Mouse (Mus musculus) liver, embryonic 15.5 days (tissue): Measurements from ENCODE around the gene Dll3. TPM values are rescaled to one million over a fixed set of nuclear protein-coding genes. Genes with fewer than 3 reads are reported as not detected.

Experiments used
- ATAC-seq: fragments of 200-750 bp; cut with Nextera tagmentation; 2 replicates; pipeline ENCODE4 v1.8.0; 2017; ENCODE audit warnings: moderate number of reproducible peaks, mild to moderate bottlenecking, moderate library complexity; ENCODE audit not compliant: insufficient read depth
- H3K27ac ChIP-seq: fragments of 300-500 bp; sonication (generic); replicated peaks from 2 replicates; pipeline ENCODE4 v1.5.1; 2015; ENCODE audit warnings: mild to moderate bottlenecking, inconsistent platforms
- H3K27me3 ChIP-seq: fragments of 300-500 bp; sonication (generic); 2 replicates; pipeline ENCODE4 v1.6.1; 2015; ENCODE audit warnings: mild to moderate bottlenecking, inconsistent platforms
- H3K36me3 ChIP-seq: fragments of 300-500 bp; sonication (generic); replicated peaks from 2 replicates; pipeline ENCODE4 v1.6.1; 2015; ENCODE audit warnings: moderate library complexity, mild to moderate bottlenecking, inconsistent platforms
- H3K4me1 ChIP-seq: fragments of 300-500 bp; sonication (generic); replicated peaks from 2 replicates; pipeline ENCODE4 v1.6.1; 2015; ENCODE audit warnings: inconsistent platforms
- H3K4me2 ChIP-seq: fragments of 300-500 bp; sonication (generic); 2 replicates; pipeline ENCODE4 v1.6.1; 2015; ENCODE audit warnings: moderate library complexity, mild to moderate bottlenecking, inconsistent platforms
- H3K4me3 ChIP-seq: fragments of 300-500 bp; sonication (generic); replicated peaks from 2 replicates; pipeline ENCODE4 v1.5.1; 2015; ENCODE audit warnings: mild to moderate bottlenecking, inconsistent platforms
- H3K9ac ChIP-seq: fragments of 300-500 bp; sonication (generic); 2 replicates; pipeline ENCODE4 v1.6.1; 2015; ENCODE audit warnings: moderate library complexity, mild to moderate bottlenecking, inconsistent platforms
- H3K9me3 ChIP-seq: fragments of 300-500 bp; sonication (generic); replicated peaks from 2 replicates; pipeline ENCODE4 v1.6.1; 2016; ENCODE audit warnings: inconsistent platforms
- WGBS: fragments of 180-500 bp; shearing (Covaris S2); methylation state at CpG from one replicate; pipeline ENCODE4 v1.1.7; 2015; ENCODE audit warnings: mixed read lengths; ENCODE audit not compliant: insufficient replicate concordance; 5-methylcytosine and 5-hydroxymethylcytosine counted together
- polyA plus RNA-seq: library from polyadenylated mRNA; unstranded; fragments of >200 nt; fragmentation: Nextera tagmentation; extraction: Ambion mirVana; gene quantifications from 2 replicates; pipeline ENCODE4 v1.2.1, GENCODE M21; 2015

Dll3 gene
- polyA plus RNA-seq, 1 experiment from 2014 or later, result not detected

DNA sequence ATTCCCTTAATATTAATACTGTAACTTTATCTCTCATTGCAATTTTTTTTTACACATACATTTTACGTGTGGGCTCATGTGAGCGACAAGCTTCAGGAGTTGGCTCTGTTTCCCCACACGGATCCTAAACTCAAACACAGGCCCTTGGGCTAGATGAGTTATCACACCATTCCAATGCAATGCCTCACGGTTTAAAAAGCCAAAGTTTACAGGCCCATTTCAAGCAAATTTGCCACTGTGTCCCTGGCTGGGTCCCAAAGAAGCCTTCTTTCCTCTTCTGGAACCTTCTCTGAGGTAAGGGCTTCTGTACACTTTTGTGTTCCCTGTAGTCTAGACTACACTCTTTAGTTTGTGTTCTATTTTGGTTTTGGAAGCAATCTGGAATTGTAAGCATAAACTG, 32.5 kb upstream of the Dll3 start:
- no peak overlapping the region for H3K4me3 ChIP-seq
- peaks cover 57% of the 10 kb centered on the region for H3K36me3 ChIP-seq

DNA sequence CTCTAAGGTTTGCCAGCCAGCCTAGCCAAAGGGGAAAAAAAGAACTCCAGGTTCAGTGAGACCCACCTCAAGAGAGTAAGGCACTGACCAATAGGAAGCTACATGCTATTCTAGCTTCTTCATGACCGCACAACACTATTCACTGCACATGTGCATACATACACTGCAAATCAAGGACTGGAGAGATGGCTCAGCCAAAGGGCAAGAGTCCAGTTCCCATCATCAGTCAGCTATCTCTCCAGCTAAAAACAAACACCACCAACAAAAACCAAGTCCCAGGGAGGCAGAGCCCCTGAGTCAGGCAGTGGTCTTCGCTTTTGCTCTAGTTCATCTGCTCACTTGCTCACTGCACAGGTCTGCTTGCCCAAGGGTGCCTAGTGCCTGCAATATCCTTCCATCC, 26.2 kb upstream of the Dll3 start:
- no peak overlapping the region for H3K4me3 ChIP-seq
- no peak overlapping the region for H3K27ac ChIP-seq
- H3K27me3 ChIP-seq, result no peaks in the 10 kb centered on the region
- H3K9ac ChIP-seq, result no peak overlapping the region
- peaks cover 3% of the 10 kb centered on the region; the same call in 1 of the 2 replicates for H3K4me1 ChIP-seq
- ATAC-seq, result no peak
- no peak overlapping the region for H3K4me2 ChIP-seq
- H3K36me3 ChIP-seq, result peaks cover 97% of the 10 kb centered on the region
- 81% methylated on average over 2 of the region's 2 CpGs for WGBS
- no peaks in the 10 kb centered on the region for H3K9me3 ChIP-seq

More for the DNA sequence above, 32.5 kb upstream of the Dll3 start:
- WGBS, result 73% methylated on average over 4 of the region's 4 CpGs
- no peak overlapping the region for H3K27ac ChIP-seq
- no peak overlapping the region for H3K4me2 ChIP-seq
- no peak for ATAC-seq
- no peak overlapping the region for H3K9ac ChIP-seq
- no peaks in the 10 kb centered on the region for H3K9me3 ChIP-seq
- peaks cover 32% of the 10 kb centered on the region for H3K4me1 ChIP-seq
- no peaks in the 10 kb centered on the region for H3K27me3 ChIP-seq

DNA sequence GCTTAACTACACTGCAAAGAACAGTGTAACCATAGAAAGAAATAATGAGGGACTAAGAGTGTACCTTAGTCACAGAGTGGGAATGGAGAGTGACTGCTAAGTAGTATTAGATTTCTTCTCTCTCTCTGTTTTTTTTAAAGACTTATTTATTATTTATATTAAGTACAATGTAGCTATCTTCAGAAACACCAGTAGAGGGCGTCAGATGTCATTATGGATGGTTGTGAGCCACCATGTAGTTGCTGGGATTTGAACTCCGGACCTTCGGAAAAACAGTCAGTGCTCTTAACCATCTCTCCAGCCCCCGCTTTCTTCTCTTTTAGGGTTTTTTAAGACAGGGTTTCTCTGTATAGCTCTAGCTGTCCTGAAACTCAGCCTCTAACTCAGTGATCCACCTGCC, 24.4 kb upstream of the Dll3 start:
- WGBS, result 78% methylated on average over 4 of the region's 4 CpGs
- no peak for ATAC-seq
- H3K36me3 ChIP-seq, result peaks cover 100% of the 10 kb centered on the region
- no peak overlapping the region for H3K9ac ChIP-seq
- H3K4me3 ChIP-seq, result no peak overlapping the region
- H3K4me2 ChIP-seq, result no peak overlapping the region
- H3K9me3 ChIP-seq, result no peaks in the 10 kb centered on the region
- H3K4me1 ChIP-seq, result peaks cover 3% of the 10 kb centered on the region; the same call in 1 of the 2 replicates
- H3K27me3 ChIP-seq, result no peaks in the 10 kb centered on the region
- no peak overlapping the region for H3K27ac ChIP-seq

DNA sequence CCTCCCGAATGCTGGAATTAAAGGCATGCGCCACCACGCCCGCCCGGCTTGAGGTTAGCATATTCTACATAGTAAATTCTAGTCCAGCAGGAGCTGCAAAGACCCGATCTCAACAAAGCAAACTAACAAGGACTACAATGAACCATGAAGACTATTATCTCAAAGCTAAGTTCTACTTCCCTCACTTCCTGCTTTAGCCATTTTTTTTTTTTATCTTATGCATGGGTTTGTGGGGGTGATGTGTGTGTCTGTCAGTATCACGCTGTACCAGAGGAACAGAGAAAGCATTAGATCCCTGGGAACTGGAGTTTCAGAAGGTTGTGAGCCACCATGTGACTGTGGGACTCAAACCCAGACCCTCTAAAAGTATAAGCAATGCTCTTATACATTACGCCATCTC, 23.3 kb upstream of the Dll3 start:
- Histone ChIP-seq H3K4me2 (no peak overlapping the region), H3K27ac (no peak overlapping the region), H3K9me3 (no peaks in the 10 kb centered on the region), H3K9ac (no peak overlapping the region), H3K27me3 (no peaks in the 10 kb centered on the region), H3K4me1 (peaks cover 3% of the 10 kb centered on the region; the same call in 1 of the 2 replicates), H3K4me3 (no peak overlapping the region), H3K36me3 (peaks cover 100% of the 10 kb centered on the region)
- ATAC-seq, result no peak
- WGBS, result 83% methylated on average over 8 of the region's 8 CpGs

DNA sequence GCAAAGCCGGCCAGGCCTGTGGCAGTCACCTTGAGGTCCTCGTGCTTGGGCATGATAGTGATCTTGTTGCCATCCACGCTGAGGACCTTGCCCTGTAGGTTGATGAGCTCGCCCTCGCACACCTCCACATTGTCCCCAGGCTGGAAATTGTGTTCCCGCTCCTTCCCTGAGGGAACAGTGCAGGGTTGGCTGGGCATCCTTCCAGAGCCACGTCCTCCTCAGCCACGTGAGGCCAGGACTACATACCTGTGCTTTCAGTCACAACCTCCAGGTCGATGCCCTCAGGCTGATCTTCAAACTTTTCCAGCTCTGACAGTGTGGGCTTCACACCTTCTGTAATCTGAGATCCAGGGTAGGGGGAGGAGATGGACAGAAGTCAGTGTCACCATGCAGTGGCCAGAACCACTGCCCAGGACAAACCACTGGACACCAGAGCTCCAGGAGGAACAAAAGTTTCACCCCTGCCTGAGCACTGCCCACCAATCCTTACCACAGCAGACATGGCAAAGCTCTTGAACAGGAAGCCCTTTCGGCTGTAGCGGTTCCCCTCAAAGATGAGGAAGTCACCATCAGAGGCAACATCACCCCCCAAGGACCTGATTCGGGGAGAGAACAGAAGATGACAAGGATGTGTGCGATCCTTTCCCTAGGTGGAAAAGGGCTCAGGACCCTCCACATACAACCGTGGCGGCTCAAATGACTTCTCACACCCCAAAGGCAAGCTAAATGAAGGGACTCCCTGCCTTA, 20.1 kb upstream of the Dll3 start:
- 75% methylated on average over 15 of the region's 15 CpGs for WGBS
- H3K4me3 ChIP-seq, result no peak overlapping the region
- H3K9ac ChIP-seq, result no peak overlapping the region
- no peak overlapping the region for H3K4me2 ChIP-seq
- H3K36me3 ChIP-seq, result peaks cover 100% of the 10 kb centered on the region
- no peaks in the 10 kb centered on the region for H3K27me3 ChIP-seq
- ATAC-seq, result no peak
- no peaks in the 10 kb centered on the region for H3K9me3 ChIP-seq
- H3K4me1 ChIP-seq, result no peaks in the 10 kb centered on the region
- no peak overlapping the region for H3K27ac ChIP-seq

DNA sequence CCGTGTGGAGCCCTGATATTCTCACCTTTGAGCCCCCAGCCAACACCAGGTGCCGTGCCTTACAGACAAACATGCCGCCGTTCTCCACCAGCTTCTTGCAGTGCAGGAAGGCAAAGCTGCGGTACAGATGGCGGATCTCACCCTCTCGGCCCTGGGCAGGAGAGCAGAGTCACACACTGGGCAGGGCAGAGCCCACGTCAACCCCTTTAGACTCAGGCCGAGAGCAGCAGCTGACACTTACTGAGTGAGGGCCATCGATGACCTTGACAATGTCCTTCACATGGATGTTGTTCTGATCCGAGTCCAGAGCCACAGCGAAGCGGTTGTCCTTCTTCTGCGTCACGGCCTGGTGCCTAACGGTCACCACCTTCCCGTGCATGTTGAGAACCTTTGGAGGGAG, 16.7 kb upstream of the Dll3 start:
- no peaks in the 10 kb centered on the region for H3K9me3 ChIP-seq
- H3K4me2 ChIP-seq, result no peak overlapping the region
- no peak overlapping the region for H3K4me3 ChIP-seq
- H3K27me3 ChIP-seq, result no peaks in the 10 kb centered on the region
- H3K36me3 ChIP-seq, result peaks cover 99% of the 10 kb centered on the region
- no peak for ATAC-seq
- H3K4me1 ChIP-seq, result no peaks in the 10 kb centered on the region
- H3K27ac ChIP-seq, result no peak overlapping the region
- WGBS, result 91% methylated on average over 17 of the region's 17 CpGs
- no peak overlapping the region for H3K9ac ChIP-seq

DNA sequence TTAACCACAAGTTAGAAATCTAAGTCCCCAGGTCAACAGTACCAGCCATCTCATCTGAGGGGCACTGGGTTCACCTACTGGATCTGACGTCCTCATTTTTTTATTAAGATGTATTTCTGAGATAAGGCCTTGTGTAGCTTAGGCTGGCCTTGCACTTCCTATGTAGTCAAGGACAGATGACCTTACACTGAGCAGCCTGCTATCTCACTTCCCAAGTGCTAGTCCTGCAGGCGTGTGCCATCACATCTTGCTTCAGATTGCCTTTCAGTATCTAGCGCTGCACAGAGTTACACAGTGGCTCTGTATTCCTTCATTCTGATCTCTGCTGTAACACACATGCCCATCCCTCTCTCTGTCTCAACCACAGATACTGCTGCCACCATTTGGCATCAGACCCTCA, 16.0 kb upstream of the Dll3 start:
- ATAC-seq, result no peak
- Histone ChIP-seq H3K27me3 (no peaks in the 10 kb centered on the region), H3K4me2 (no peak overlapping the region), H3K36me3 (peaks cover 92% of the 10 kb centered on the region), H3K9ac (no peak overlapping the region), H3K27ac (no peak overlapping the region), H3K9me3 (no peaks in the 10 kb centered on the region), H3K4me1 (peaks cover 1% of the 10 kb centered on the region), H3K4me3 (no peak overlapping the region)
- WGBS, result 80% methylated on average over 3 of the region's 3 CpGs

DNA sequence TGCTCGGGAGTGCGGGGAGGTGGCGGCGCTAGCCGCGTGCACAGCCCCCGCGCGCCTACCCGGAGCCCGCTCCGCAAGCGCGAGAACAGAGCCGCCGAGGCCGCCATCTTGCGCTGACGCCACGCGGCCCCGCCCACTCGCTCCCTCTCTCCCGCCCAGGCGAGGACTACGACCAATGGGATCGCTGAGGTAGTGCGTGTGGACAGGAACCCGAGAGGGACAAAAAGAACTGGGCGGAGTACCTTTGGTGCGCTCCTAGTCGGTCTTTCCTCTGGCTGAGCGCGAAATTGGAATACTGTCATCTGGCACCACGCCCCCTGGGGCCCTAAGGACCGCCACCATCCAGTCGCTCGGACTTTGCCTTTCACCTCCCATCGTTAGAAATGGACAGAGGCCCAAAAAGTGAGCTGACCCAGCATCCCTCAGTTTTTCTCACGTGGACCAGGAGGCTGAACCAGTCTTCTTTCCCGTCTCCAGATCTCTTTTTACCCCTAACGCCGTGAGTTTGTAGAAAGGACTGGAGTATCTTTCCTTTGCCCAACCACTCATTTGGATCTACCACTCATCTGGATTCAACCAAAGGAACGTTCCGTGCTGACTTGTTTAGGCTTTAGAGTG, 10.0 kb upstream of the Dll3 start, which contains the start of gene Timm50:
Timm50 (minus strand) TSS at position 147 of the 618 bp plus-strand sequence.
- H3K4me3 ChIP-seq, result peak within 1 kb of the TSS; percentile 95
- peak; percentile 97 for ATAC-seq
- H3K4me1 ChIP-seq, result peaks cover 30% of the 10 kb centered on the region
- peak within 1 kb of the TSS; percentile 94 for H3K4me2 ChIP-seq
- under 1% methylated on average over 45 of the region's 45 CpGs for WGBS
- peak within 1 kb of the TSS; percentile 71 for H3K27ac ChIP-seq
- no peaks in the 10 kb centered on the region for H3K9me3 ChIP-seq
- no peaks in the 10 kb centered on the region for H3K27me3 ChIP-seq
- H3K36me3 ChIP-seq, result peaks cover 69% of the 10 kb centered on the region
- peak within 1 kb of the TSS; percentile 90 for H3K9ac ChIP-seq

DNA sequence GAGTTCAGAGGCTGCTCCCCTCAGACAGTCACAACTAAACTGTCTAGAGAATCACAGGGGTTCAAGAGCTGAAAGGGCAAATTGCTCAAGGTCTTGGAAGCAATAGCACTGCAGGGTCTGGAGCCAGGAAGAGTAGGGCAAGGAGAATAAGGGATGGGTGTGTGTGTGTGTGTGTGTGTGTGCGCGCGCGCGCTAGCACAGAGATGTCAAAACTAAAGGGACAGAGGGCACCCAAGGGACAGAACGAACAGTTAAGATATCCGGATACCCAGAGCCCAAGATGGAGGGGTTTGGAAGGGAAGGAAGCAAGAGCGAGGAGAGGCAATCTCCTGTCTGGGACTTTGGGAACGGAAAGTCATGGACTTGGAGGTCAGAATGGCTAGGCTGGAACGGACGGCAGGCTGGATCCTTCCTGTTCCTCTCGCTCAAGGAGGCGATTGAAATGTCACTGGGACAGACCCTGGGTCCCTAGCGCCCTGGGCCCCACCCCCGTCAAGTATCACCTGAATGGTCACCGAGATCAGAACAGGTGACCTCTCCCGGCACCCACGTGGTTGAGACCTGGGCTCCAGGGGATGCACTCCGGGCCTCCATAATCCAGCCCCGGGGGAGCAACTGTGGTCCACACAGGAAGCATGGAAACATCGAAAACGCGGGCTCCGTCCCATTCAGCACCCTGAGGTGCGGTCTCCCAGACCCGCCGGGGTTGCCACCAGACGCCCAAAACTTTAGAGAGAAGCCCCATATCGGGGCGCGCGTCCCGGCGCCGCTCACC, 9.3 kb upstream of the Dll3 start:
- Histone ChIP-seq H3K4me1 (peaks cover 30% of the 10 kb centered on the region), H3K27ac (peak overlapping the region; percentile 71), H3K9me3 (no peaks in the 10 kb centered on the region), H3K4me3 (peak overlapping the region; percentile 95), H3K9ac (peak overlapping the region; percentile 90), H3K27me3 (no peaks in the 10 kb centered on the region), H3K36me3 (peaks cover 69% of the 10 kb centered on the region), H3K4me2 (peak overlapping the region; percentile 94)
- peak; percentile 60 for ATAC-seq
- WGBS, result 4% methylated on average over 35 of the region's 35 CpGs

DNA sequence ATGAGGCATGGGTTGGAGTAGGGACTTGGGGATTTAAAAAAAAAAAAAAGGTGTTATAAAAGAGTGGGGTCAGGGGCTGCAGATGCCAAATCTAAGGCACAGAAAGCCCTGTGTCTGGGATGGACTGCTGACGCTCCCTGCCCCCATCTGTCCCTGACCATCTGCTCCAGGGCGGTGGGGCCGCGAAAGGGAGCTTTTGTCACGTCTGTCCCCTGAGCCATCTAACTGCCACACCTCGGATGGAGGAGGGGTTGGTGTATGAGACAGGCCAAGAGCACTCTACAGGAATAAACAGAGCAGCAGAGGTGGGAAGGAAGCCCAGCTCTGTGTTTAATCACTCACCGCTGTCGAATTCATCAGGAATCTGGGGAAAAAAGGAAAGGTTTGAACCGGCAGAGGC, 7.7 kb upstream of the Dll3 start:
- peaks cover 30% of the 10 kb centered on the region for H3K4me1 ChIP-seq
- H3K27me3 ChIP-seq, result no peaks in the 10 kb centered on the region
- H3K9ac ChIP-seq, result no peak overlapping the region
- H3K9me3 ChIP-seq, result no peaks in the 10 kb centered on the region
- no peak overlapping the region for H3K4me3 ChIP-seq
- WGBS, result 72% methylated on average over 9 of the region's 9 CpGs
- peaks cover 69% of the 10 kb centered on the region for H3K36me3 ChIP-seq
- no peak for ATAC-seq
- no peak overlapping the region for H3K27ac ChIP-seq
- peak overlapping the region; percentile 94; the same call in 1 of the 2 replicates for H3K4me2 ChIP-seq

DNA sequence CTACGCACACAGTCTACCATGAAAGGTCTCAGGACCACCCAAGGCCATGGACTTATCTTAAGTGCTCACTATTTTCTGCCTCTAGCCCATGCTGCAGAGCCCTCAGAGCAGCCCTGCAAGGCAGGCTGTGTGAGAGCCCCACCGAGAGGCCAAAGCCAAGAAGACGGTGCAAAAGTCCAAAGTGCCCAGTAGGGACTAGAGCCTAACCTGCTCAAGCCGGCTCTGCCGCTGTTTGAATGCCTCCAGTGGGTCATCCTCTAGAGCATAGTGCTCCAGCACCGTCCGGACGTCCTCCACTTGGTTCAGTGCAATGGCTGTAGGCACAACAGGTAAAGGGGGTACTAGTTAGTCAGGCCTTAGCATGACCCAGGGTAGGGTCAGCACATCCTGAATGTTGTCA, 4.2 kb upstream of the Dll3 start:
- Histone ChIP-seq H3K4me3 (no peak overlapping the region), H3K9ac (no peak overlapping the region), H3K9me3 (no peaks in the 10 kb centered on the region), H3K27ac (no peak overlapping the region), H3K4me1 (peaks cover 28% of the 10 kb centered on the region), H3K36me3 (peaks cover 60% of the 10 kb centered on the region), H3K4me2 (no peak overlapping the region), H3K27me3 (peaks cover 21% of the 10 kb centered on the region)
- ATAC-seq, result no peak
- 79% methylated on average over 8 of the region's 8 CpGs for WGBS
